Mouse (Mus musculus) liver, embryonic 11.5 days (tissue): ENCODE data around the gene Foxo4. TPM values are rescaled to one million over a fixed set of nuclear protein-coding genes. Genes with fewer than 3 reads are reported as not detected.

ENCODE experiments used
- ATAC-seq: fragments of 200-750 bp; cut with Nextera tagmentation; replicated peaks from 2 replicates; pipeline ENCODE4 v1.8.0; 2017; ENCODE audit warnings: moderate number of reproducible peaks, mild to moderate bottlenecking, moderate TSS enrichment, moderate library complexity; ENCODE audit not compliant: low FRiP score
- DNase-seq: peaks from one replicate; pipeline ENCODE4 v3.0.0-alpha.2; 2017; ENCODE audit warnings: low spot score
- H3K27ac ChIP-seq: fragments of 300-500 bp; sonication (generic); 2 replicates; pipeline ENCODE4 v1.5.1; 2014; ENCODE audit warnings: mild to moderate bottlenecking, low read depth, low read length, control low read depth
- H3K27me3 ChIP-seq: fragments of 300-500 bp; sonication (generic); replicated peaks from 2 replicates; pipeline ENCODE4 v1.6.1; 2014; ENCODE audit warnings: low read length, mixed read lengths; ENCODE audit not compliant: control insufficient read depth, insufficient read depth
- H3K36me3 ChIP-seq: fragments of 300-500 bp; sonication (generic); 2 replicates; pipeline ENCODE4 v1.6.1; 2014; ENCODE audit warnings: mild to moderate bottlenecking, low read length, moderate library complexity, mixed read lengths; ENCODE audit not compliant: control insufficient read depth, insufficient read depth
- H3K4me1 ChIP-seq: fragments of 300-500 bp; sonication (generic); replicated peaks from 2 replicates; pipeline ENCODE4 v1.6.1; 2014; ENCODE audit warnings: low read length, mixed read lengths; ENCODE audit not compliant: control insufficient read depth, insufficient read depth
- H3K4me2 ChIP-seq: fragments of 300-500 bp; sonication (generic); 2 replicates; pipeline ENCODE4 v1.6.1; 2014; ENCODE audit warnings: mild to moderate bottlenecking, control low read depth, moderate library complexity
- H3K4me3 ChIP-seq: fragments of 300-500 bp; sonication (generic); 2 replicates; pipeline ENCODE4 v1.5.1; 2014; ENCODE audit warnings: low read depth, low read length, control low read depth
- H3K9ac ChIP-seq: fragments of 300-500 bp; sonication (generic); 2 replicates; pipeline ENCODE4 v1.6.1; 2014; ENCODE audit warnings: low read depth, low read length, control low read depth
- H3K9me3 ChIP-seq: fragments of 300-500 bp; sonication (generic); 2 replicates; pipeline ENCODE4 v1.6.1; 2016; ENCODE audit warnings: low read length, inconsistent platforms, mixed read lengths; ENCODE audit not compliant: control insufficient read depth
- WGBS: fragments of 180-500 bp; shearing (Covaris S2); extraction: QIAGEN DNeasy Blood & Tissue Kit; methylation state at CpG from one replicate; pipeline ENCODE4 v1.1.7; 2014; 5-methylcytosine and 5-hydroxymethylcytosine counted together
- polyA plus RNA-seq: library from polyadenylated mRNA; unstranded; fragments of >200 nt; fragmentation: Nextera tagmentation; extraction: Ambion mirVana; gene quantifications from 2 replicates; pipeline ENCODE4 v1.2.1, GENCODE M21; 2014

Foxo4 gene
- polyA plus RNA-seq, 1 experiment from 2014 or later: 2.0 TPM

- Histone ChIP-seq H3K27ac (no peak overlapping the region), H3K4me3 (no peak overlapping the region), H3K4me1 (no peaks in the 10 kb centered on the region), H3K9ac (no peak overlapping the region), H3K27me3 (peaks cover 28% of the 10 kb centered on the region), H3K4me2 (no peak overlapping the region), H3K9me3 (no peaks in the 10 kb centered on the region), H3K36me3 (no peaks in the 10 kb centered on the region)
- WGBS: 75% methylated on average over 9 of the region's 9 CpGs
- no peak for ATAC-seq
- DNase-seq: no peak
Observed at GRCm38 (mm10) chrX:101301654-101302053, 47.3 kb downstream of the Foxo4 start.

GRCm38 (mm10) chrX:101304646-101305045 is 50.3 kb downstream of the Foxo4 start:
- no peak overlapping the region for H3K4me2 ChIP-seq
- no peaks in the 10 kb centered on the region for H3K4me1 ChIP-seq
- H3K9me3 ChIP-seq: no peaks in the 10 kb centered on the region
- H3K36me3 ChIP-seq: no peaks in the 10 kb centered on the region
- 51% methylated on average over 2 of the region's 2 CpGs for WGBS
- DNase-seq (no peak), ATAC-seq (no peak)
- peaks cover 46% of the 10 kb centered on the region for H3K27me3 ChIP-seq
- no peak overlapping the region for H3K27ac ChIP-seq
- no peak overlapping the region for H3K4me3 ChIP-seq
- no peak overlapping the region for H3K9ac ChIP-seq

- DNase-seq: no peak
- Histone ChIP-seq H3K4me1 (no peaks in the 10 kb centered on the region), H3K9me3 (no peaks in the 10 kb centered on the region), H3K4me3 (no peak overlapping the region), H3K27me3 (peaks cover 30% of the 10 kb centered on the region), H3K36me3 (no peaks in the 10 kb centered on the region), H3K27ac (no peak overlapping the region), H3K9ac (no peak overlapping the region), H3K4me2 (no peak overlapping the region)
- WGBS: 86% methylated on average over 5 of the region's 5 CpGs
- ATAC-seq: no peak
Observed at GRCm38 (mm10) chrX:101309299-101309698, 55.0 kb downstream of the Foxo4 start.

Other genes with a start within 250 kb of the Foxo4 start
- gene Tex11, start 194.9 kb upstream of the Foxo4 start, polyA plus RNA-seq: 0.10 TPM in 1 of 2 replicates, not detected in the other
- 2.9 and 4.0 TPM in 2 replicates for gene Slc7a3, start 168.5 kb upstream of the Foxo4 start, polyA plus RNA-seq
- 31.7 and 33.1 TPM in 2 replicates for gene Snx12, start 32.0 kb upstream of the Foxo4 start, polyA plus RNA-seq
- not detected in 2 replicates for gene Gm614, start 9.5 kb downstream of the Foxo4 start, polyA plus RNA-seq
- gene Il2rg, start 13.7 kb downstream of the Foxo4 start, polyA plus RNA-seq: 16.9 and 19.8 TPM in 2 replicates
- gene Gm20489, start 14.5 kb downstream of the Foxo4 start, polyA plus RNA-seq: not detected in 2 replicates
- gene Med12, start 19.5 kb downstream of the Foxo4 start, polyA plus RNA-seq: 36.5 and 41.1 TPM in 2 replicates
- 0.51 and 0.59 TPM in 2 replicates for gene Nlgn3, start 44.6 kb downstream of the Foxo4 start, polyA plus RNA-seq
- 33.6 and 34.5 TPM in 2 replicates for gene Gjb1, start 121.8 kb downstream of the Foxo4 start, polyA plus RNA-seq
- 14.6 and 14.8 TPM in 2 replicates for gene Zmym3, start 166.3 kb downstream of the Foxo4 start, polyA plus RNA-seq
- gene Nono, start 174.8 kb downstream of the Foxo4 start, polyA plus RNA-seq: 349 and 361 TPM in 2 replicates
- 1.6 and 2.9 TPM in 2 replicates for gene Itgb1bp2, start 194.6 kb downstream of the Foxo4 start, polyA plus RNA-seq